Mouse (Mus musculus) megakaryocyte-erythroid progenitor cell, adult 5-6 weeks (primary cell): ENCODE measurements around the gene Tarbp2. TPM values are rescaled to one million over a fixed set of nuclear protein-coding genes. Genes with fewer than 3 reads are reported as not detected.

Experiments used
- ATAC-seq: replicated peaks from 2 replicates; pipeline ENCODE4 v1.8.0; 2016; ENCODE audit warnings: mild to moderate bottlenecking, inconsistent platforms; ENCODE audit not compliant: severe bottlenecking, poor library complexity, low FRiP score, low TSS enrichment
- total RNA-seq, 2 experiments: library from RNA; stranded (forward) in 1 of 2; stranded (reverse) in 1 of 2; fragments of 200-1000, 215-1000 nt in 1 of 2; fragments of >200 nt in 1 of 2; fragmentation: Nextera tagmentation in 1 of 2; gene quantifications; 2 replicates each; pipeline ENCODE4 v1.2.3; 2014 to 2017

The Tarbp2 gene
- total RNA-seq, 2 experiments from 2014 or later: 19.7 to 40.7 TPM

GRCm38 (mm10) chr15:102503924-102504782 lies 13.8 kb upstream of the Tarbp2 start:
- ATAC-seq: no peak

GRCm38 (mm10) chr15:102505073-102505769 lies 12.8 kb upstream of the Tarbp2 start:
- ATAC-seq: peak; percentile 10; the same call in 1 of the 2 replicates

- no peak for ATAC-seq
These were observed 12.1 kb upstream of the Tarbp2 start for GRCm38 (mm10) chr15:102505770-102506463.

- no peak for ATAC-seq
These were observed 11.5 kb upstream of the Tarbp2 start for GRCm38 (mm10) chr15:102506464-102506830.

- ATAC-seq: no peak
These were observed 11.1 kb upstream of the Tarbp2 start for GRCm38 (mm10) chr15:102506864-102507263.

GRCm38 (mm10) chr15:102507561-102507960 lies 10.4 kb upstream of the Tarbp2 start:
- no peak for ATAC-seq

- no peak for ATAC-seq
These were observed 9.7 kb upstream of the Tarbp2 start for GRCm38 (mm10) chr15:102508336-102508735.

- ATAC-seq: no peak
These were observed 7.9 kb upstream of the Tarbp2 start for GRCm38 (mm10) chr15:102510110-102510509.

- ATAC-seq: peak; percentile 92
These were observed 7.3 kb upstream of the Tarbp2 start for GRCm38 (mm10) chr15:102510590-102511284.

- no peak for ATAC-seq
These were observed 6.6 kb upstream of the Tarbp2 start for GRCm38 (mm10) chr15:102511285-102511833.

- no peak for ATAC-seq
These were observed 6.0 kb upstream of the Tarbp2 start for GRCm38 (mm10) chr15:102512010-102512409.

GRCm38 (mm10) chr15:102512471-102512870 lies 5.5 kb upstream of the Tarbp2 start:
- no peak for ATAC-seq

- ATAC-seq: no peak
These were observed 5.0 kb upstream of the Tarbp2 start for GRCm38 (mm10) chr15:102513004-102513403.

GRCm38 (mm10) chr15:102515261-102515660 lies 2.7 kb upstream of the Tarbp2 start:
- ATAC-seq: no peak

- ATAC-seq: no peak
These were observed 2.2 kb upstream of the Tarbp2 start for GRCm38 (mm10) chr15:102515791-102516190.

GRCm38 (mm10) chr15:102516293-102516692 lies 1.7 kb upstream of the Tarbp2 start:
- ATAC-seq: no peak

GRCm38 (mm10) chr15:102516728-102517404 lies 1.1 kb upstream of the Tarbp2 start, which contains the start of gene Map3k12:
Map3k12 (minus strand) TSS chr15:102517064.
- peak; percentile 9; the same call in 1 of the 2 replicates for ATAC-seq

GRCm38 (mm10) chr15:102517631-102517975 lies 389 bp upstream of the Tarbp2 start:
- ATAC-seq: no peak

- 0 out of 2 replicates have a peak, but pooled peaks have one; percentile 0 for ATAC-seq
These were observed 838 bp downstream of the Tarbp2 start for GRCm38 (mm10) chr15:102518859-102519201.
